Mouse (Mus musculus) left cerebral cortex, adult 9 months (tissue): ENCODE results near the gene Adar.
"Not testable (repeated sequence)": the region's sequence is repeated elsewhere in the genome, so short reads cannot be mapped to it uniquely, and the experiment has no call there.

Experiments used
- DNase-seq, 2 experiments: peaks; one replicate each; pipeline ENCODE4 v3.0.0; 2022; ENCODE audit warnings: low spot score in 2 of 2

Adar gene

DNA sequence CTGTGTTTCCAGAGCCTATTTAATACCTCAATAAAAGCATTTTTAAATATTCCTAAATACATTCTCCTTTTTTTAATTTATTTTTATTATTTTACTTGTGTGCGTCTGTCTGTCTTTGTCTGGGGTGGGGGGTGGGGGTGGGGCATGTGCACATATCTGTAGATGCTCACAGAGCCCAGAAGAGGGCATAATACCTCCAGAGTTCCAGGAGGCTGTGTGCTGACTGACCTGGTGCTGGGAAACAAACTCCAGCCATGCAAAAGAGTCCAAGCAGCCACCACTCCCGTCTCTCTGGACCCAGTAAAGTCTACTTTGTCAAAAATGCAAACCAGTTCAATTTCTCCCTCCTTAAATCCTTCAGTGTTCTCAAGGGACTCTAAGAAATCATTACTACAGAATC is 79.8 kb downstream of the Adar start:
- no peak for DNase-seq

- no peak for DNase-seq
Observed at GRCm38 (mm10) chr3:89795746-89796145, 80.9 kb downstream of the Adar start.

DNA sequence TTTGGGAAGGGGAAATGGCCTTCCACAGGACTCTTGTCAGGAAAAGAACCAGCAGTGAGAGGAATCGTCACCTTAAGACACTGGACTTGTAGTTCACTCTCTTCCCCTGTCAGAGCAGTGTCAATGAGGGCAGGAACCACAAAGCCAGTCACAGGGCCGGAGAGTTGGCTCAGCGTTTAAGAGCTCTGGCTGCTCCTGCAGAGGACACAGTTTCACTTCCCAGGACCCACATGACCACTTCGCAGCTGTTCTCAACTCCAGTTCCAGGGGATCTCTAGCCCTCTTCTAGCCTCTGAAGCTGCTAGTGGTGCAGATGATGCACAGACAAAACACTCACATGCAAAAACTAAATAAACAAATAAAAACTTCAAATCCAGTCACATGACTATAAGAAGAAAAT is 81.5 kb downstream of the Adar start:
- no peak for DNase-seq

GRCm38 (mm10) chr3:89798518-89798917 is 83.7 kb downstream of the Adar start:
- DNase-seq, result no peak

DNA sequence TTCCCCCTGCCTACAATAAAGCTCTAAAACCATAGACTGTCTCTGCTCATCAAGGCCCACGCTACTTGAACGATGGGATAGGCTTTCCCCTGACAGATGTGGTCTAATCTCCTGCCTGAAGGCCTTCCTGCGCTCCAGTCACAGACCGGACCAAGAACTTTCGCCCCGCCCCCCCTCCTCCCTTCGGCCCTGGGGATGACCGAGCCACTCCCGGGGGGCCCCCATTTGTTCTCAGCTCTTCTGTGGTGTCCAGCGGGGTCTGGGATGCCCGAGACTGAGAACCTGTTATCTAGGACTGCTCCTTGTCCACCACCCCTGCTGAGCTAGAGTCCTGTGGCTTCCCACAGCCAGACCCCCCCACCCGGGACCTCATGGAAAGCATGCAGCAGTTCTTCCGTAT is 84.7 kb downstream of the Adar start:
- no peak for DNase-seq

DNA sequence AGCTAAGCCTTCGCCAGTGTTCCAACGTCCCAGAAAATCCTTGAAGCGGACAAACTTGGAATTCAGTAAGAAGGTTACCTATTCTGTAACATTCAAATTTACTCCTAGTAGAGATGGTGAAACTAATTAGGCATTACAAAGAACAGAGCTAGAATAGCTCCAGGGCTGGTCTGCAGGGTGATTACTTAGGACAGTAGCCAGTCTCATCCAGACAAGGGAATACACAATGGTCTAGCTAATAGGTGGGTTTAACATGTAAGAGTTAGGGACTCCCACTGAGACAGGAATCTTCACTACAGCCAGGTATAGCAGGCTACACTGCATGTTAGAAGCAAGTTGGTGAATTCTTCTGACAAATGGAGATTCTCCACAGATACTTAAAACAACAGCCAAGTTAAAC is 85.3 kb downstream of the Adar start:
- not testable (repeated sequence) for DNase-seq

- DNase-seq, result no peak
Observed at GRCm38 (mm10) chr3:89800774-89801506, 86.1 kb downstream of the Adar start.

DNA sequence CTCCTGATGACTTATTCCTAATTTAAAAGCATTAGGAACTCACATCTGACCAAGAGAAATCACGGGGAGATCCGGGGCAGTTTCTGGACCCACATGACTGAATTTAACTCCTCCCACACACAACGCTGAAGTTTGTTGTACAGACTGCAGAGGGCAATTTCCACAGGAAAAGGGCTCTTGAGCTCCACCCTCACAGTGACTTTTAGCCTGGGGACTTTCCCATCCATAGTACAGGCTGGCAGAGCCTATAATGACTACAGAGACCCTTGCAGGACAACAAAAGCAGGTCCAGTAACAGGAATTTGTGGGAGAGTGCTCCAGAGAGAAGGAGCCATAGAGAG is 86.7 kb downstream of the Adar start:
- no peak for DNase-seq

- no peak for DNase-seq
Observed at GRCm38 (mm10) chr3:89802876-89803275, 88.1 kb downstream of the Adar start.
